Mouse (Mus musculus) urinary bladder, postnatal 25 days (tissue): ENCODE data around the gene Slc4a4.

Experiments
- DNase-seq: peaks from one replicate; pipeline ENCODE4 v3.0.0; 2022; ENCODE audit warnings: low spot score

Gene Slc4a4

DNA sequence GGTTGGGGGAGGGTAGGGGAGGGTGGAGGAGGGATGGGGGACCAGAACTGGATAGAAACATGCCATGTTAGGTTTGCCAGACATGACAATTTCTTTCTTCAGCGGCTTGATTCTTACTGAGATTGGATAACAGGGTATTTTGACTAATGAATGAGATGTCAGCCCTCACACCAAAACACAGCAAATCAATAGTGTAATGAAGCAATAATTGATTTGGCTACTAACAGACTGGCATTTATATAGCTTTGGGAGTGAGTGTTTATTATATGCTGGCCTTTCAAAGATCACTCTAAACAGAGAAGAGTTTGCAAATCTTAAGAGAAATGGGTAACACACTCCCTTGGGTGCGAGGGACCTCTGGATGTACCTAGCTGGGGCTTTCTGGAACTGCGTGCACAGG, 30.6 kb downstream of the Slc4a4 start:
- no peak for DNase-seq

- DNase-seq, result no peak
Observed at GRCm38 (mm10) chr5:88917630-88918029, 31.0 kb downstream of the Slc4a4 start.

GRCm38 (mm10) chr5:88918538-88918937, 31.9 kb downstream of the Slc4a4 start:
- no peak for DNase-seq

GRCm38 (mm10) chr5:88925576-88925975, 39.0 kb downstream of the Slc4a4 start:
- DNase-seq, result no peak

GRCm38 (mm10) chr5:88928201-88928916, 41.7 kb downstream of the Slc4a4 start:
- no peak for DNase-seq

DNA sequence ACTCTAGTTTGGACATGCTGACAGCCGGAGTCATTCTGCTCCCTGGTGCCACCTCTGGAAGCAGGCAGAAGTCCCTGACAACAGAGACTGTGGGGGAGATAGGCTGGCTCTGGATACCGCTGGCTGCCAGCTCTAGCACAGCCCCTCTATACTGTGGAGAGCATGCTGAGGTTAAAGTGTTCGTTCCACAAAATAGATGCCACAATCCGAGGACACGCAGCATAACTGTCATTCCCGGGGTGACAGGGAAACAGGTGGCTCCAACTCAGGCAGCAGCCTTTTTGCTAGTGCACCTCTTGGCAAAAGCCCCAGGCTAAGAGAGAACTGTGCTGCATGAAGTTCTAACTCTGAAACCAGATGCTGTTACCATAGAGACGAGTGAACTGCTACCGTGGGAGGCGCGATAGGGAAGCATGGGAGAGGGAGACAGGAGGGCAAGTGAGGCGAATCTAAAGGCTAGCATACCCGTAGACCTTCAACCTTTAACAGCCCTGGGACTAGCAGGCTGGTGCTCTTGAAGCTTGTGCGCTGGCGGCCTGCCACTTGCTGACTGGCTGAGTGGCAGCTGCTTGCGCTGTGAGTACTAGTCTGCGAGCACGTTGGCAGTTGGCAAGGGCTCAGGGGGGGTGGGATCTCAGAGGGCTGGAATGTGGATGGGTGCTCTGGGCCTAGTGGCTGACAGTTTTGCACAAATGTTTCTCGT, 42.9 kb downstream of the Slc4a4 start:
- no peak for DNase-seq

GRCm38 (mm10) chr5:88930129-88930528, 43.5 kb downstream of the Slc4a4 start:
- DNase-seq, result no peak

DNA sequence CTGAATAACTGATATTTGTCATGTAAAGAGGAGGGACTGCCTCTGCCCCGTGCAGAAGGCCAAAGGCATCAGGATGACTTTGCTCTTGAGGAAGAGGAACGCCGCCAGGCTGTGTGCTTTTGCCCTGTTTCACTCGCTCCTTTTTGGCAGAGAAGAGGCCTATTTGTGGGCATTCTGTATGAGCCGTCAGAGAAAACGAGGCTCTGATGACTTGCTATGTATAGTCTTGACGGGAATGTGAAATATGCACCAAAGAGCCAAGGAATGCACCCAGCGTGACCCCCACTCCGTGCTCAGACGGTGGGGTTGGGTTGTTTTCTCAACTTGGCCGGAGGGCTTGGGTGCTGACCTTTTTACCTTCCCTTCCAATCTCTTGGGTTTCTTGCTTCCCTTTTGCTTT, 44.0 kb downstream of the Slc4a4 start:
- no peak for DNase-seq

DNA sequence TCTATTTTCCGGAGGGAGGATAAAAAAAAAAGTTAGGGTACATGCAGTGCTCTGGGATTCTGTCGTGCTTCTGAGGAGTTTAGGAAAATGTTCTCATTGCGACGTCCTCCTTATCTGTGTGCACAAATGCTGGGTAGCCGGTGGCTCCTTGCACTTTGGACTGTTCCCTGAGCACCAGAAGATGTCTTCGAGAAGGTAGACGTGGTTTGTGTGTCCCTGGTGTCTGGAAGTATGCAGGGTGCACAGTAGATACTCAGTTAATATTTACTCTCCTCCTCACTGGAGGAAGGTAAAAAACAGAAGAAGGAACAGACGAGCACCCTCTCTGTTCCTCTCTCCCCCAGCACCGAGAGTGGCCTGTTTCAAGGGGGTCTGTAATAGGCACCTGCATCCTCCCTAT, 44.6 kb downstream of the Slc4a4 start:
- no peak for DNase-seq

GRCm38 (mm10) chr5:88933454-88933853, 46.8 kb downstream of the Slc4a4 start:
- no peak for DNase-seq

- no peak for DNase-seq
Observed at GRCm38 (mm10) chr5:88933946-88934345, 47.3 kb downstream of the Slc4a4 start.

GRCm38 (mm10) chr5:88938208-88938607, 51.6 kb downstream of the Slc4a4 start:
- no peak for DNase-seq

DNA sequence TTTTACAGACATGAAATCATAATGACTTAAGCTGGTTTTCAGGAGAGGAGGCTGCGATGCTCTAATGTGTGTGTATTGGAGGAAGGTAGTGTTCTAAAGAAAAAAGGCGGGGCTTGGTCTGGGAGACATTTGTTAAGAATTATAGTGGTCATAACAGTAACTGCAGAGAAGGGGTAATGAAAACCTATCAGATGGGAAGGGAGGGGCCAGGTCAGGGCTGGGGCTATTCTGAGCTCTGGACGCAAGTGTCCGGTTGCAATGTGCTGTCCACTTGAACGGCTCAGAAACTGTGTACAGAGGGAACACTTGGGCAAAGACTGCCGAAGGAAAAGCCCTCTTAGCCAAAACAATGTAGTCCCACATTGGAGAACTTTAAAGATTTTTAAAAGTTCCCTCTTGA, 52.5 kb downstream of the Slc4a4 start:
- DNase-seq, result no peak

DNA sequence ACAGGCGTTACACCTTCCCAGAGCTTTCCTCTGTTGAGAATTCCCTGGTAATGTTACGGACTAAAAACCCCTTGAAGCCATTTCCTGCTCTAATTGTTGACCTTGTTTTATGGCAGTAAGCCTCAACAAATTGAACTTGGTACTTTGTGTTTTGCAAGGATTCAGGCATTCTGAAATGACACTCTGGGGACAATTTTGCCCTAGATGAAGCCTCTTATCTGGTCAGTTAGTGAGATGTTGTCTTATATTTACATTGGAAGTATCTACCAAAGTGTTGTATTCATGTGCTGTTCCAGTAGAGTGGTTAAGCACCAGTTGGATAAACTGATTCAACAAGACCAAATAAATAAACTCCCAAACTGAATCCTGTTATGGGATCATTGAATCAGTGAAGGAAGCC, 53.2 kb downstream of the Slc4a4 start:
- DNase-seq, result no peak

DNA sequence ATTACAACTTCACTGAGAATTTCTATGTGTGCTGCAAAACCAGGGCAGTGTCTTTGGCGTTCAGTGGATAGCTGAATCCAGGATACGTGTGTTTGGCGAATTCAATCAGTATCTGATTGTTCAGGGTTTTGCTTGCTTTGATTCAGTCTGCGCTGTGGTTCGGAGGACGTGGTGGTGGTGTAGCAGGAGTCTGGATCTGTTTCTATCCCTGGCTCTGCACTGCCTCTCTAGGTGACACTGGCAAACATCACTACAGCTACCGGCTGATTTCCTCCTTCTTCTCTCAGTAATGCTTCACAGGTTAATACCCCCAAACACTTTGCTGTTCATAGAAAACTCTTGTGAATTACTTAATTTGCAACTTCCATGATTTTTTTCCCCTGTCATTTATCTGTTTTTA, 55.3 kb downstream of the Slc4a4 start:
- no peak for DNase-seq

- DNase-seq, result no peak
Observed at GRCm38 (mm10) chr5:88945661-88946339, 59.2 kb downstream of the Slc4a4 start.

GRCm38 (mm10) chr5:88950337-88950736, 63.7 kb downstream of the Slc4a4 start:
- DNase-seq, result no peak

GRCm38 (mm10) chr5:88952757-88953577, 66.3 kb downstream of the Slc4a4 start:
- DNase-seq, result no peak

- DNase-seq, result no peak
Observed at GRCm38 (mm10) chr5:88957735-88958134, 71.1 kb downstream of the Slc4a4 start.

DNA sequence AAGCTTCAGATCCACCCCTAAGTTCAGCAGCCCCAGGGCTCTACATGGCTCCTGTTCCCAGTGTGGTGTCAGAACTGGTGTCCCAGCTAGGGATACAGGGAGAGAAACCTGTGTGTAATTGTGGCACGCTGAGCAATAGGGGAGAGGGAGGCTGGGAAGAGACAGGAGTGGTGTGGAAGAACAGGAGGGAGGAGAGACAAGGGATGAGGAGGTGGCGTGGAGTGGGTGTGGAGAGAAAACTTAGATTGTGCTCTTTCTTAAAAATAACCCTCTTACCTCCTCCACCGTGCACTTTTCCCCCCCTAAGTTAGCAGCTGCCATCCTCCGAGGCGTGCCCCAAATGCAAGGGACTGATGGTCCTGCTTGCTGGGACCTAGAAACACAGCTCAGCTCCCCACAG, 72.3 kb downstream of the Slc4a4 start:
- no peak for DNase-seq

- no peak for DNase-seq
Observed at GRCm38 (mm10) chr5:88959412-88959811, 72.8 kb downstream of the Slc4a4 start.

DNA sequence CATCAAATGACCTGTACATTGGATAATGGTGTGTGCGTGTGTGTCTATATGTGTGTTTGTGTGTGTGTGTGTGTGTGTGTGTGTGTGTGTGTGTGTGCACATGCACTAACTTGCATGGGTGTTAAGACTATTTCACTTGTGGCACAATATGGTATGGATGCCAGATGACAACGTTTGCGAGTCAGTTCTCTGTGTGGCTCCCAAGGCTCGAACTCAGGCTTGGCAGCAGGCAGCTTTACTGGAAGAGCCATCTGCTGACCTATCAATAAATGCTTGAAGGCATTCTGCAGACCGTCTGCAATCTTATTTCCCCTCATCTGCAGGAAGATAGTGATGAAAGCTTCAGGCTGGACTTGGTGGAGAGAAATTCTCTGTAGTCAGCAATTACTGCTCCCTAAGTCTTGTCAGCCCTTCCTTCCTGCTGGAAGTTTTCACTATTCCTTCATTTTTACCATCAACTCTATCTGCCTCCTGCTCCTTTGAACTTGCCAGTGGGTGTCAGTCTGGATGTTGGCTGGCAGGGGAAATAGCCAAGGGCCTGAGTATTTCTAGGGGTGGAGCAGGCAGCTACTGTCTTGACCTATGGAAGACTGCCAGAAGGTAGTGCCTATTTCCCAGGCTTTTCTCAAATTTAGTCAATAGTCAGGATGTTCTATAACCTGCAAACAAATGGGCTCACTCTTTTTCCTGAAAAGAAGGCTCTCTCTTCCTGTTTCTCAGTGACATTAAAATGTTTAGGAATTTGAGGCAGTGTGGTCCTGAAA, 73.9 kb downstream of the Slc4a4 start:
- no peak for DNase-seq
